Mouse (Mus musculus): ENCODE results near the gene Lrrc4c.

The Lrrc4c gene

GRCm38 (mm10) chr2:97609436-97609835 lies 1291.5 kb downstream of the Lrrc4c start:
- DNase-seq (ENCODE audit: low spot score): no peak

- no peak for DNase-seq (ENCODE audit: low spot score)
Measured at GRCm38 (mm10) chr2:97610566-97610965, 1292.6 kb downstream of the Lrrc4c start.

- no peak for DNase-seq (ENCODE audit: low spot score)
Measured at GRCm38 (mm10) chr2:97614724-97615123, 1296.8 kb downstream of the Lrrc4c start.

GRCm38 (mm10) chr2:97618589-97618988 lies 1300.6 kb downstream of the Lrrc4c start:
- DNase-seq (ENCODE audit: low spot score): no peak

GRCm38 (mm10) chr2:97639941-97640340 lies 1322.0 kb downstream of the Lrrc4c start:
- DNase-seq (ENCODE audit: low spot score): no peak

GRCm38 (mm10) chr2:97641661-97642060 lies 1323.7 kb downstream of the Lrrc4c start:
- no peak for DNase-seq (ENCODE audit: low spot score)

GRCm38 (mm10) chr2:97652711-97653110 lies 1334.7 kb downstream of the Lrrc4c start:
- DNase-seq (ENCODE audit: low spot score): no peak
